Mouse (Mus musculus): Measurements from ENCODE around the gene Iffo2.
"Not testable (repeated sequence)": the region's sequence is repeated elsewhere in the genome, so short reads cannot be mapped to it uniquely, and the experiment has no call there.

The Iffo2 gene

DNA sequence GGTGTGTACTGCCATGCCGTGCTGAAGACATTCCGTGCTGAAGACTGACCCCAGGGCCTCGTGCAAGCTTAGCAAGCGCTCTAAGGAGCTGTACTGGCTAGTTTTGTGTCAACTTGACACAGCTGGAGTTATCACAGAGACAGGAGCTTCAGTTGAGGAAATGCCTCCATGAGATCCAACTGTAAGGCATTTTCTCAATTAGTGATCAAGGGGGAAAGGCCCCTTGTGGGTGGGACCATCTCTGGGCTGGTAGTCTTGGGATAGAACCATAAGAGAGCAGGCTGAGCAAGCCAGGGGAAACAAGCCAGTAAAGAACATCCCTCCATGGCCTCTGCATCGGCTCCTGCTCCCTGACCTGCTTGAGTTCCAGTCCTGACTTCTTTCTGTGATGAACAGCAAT, at the start of gene Iffo2:
Gene Iffo2 (plus strand): TSS at position 301 of the 400 bp plus-strand sequence.
- not testable (repeated sequence) for DNase-seq (ENCODE audit: low spot score in 2 of 2)

- DNase-seq (ENCODE audit: low spot score in 2 of 2), result no peak
Measured at GRCm38 (mm10) chr4:139481400-139481799, 48.9 kb upstream of the Iffo2 start.

DNA sequence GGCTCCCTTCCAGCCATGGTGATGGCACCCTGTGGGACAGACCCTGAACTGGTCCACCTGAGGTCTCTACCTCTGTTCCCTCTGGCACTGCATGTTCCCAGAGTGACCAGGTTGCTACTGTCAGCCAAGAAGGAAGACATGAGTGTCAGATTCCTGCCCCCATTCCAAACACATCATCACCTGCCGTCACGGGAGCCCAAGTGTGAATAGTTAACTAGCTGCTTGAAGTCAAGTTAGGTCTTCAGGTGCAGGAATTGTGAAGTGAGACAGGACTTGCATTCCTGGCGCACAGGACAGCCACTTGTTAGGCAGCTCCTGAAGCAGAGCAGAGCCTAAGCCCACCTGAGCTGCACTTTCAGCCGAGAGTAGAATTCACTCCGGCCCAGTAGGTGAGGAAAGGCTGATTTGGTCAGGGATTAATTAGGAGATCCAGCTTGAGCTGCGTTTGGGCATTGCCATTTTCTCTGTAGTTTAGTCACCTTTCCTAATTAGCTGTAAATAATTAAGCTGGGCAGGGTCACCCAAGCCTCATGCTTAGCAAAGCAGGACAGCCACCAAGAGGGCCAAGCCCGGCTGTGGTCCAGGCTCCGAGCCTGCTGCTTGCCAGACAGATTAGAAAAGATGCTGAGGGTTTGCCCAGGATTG, 46.8 kb upstream of the Iffo2 start:
- no peak for DNase-seq (ENCODE audit: low spot score in 2 of 2)

GRCm38 (mm10) chr4:139484496-139484895, 45.9 kb upstream of the Iffo2 start:
- DNase-seq (ENCODE audit: low spot score in 2 of 2), result no peak

GRCm38 (mm10) chr4:139487085-139487484, 43.3 kb upstream of the Iffo2 start:
- DNase-seq (ENCODE audit: low spot score in 2 of 2), result no peak

DNA sequence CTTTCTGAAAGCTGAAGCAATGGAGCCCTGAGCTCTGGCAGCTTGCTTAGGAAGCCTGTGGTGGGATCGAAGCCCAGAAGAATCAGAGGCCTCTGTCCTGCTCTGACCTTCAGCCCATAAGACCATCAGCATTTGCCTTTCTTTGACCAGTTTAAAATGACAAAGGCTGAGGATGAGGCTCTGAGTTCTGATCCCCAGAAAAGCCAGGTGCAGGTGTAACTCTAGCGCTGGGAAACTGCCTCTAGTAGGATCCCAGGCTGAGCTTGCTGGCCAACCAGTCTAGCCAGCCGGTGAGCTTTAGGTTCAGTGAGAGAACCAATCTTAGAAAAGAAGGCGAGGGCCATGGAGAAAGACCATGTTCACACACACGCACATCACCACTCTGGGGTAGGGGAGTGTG, 42.0 kb upstream of the Iffo2 start:
- DNase-seq (ENCODE audit: low spot score in 2 of 2), result no peak

- DNase-seq (ENCODE audit: low spot score in 2 of 2), result peak in 1 of 2 experiments; percentile 31
Measured at GRCm38 (mm10) chr4:139489946-139490345, 40.4 kb upstream of the Iffo2 start.

GRCm38 (mm10) chr4:139490413-139491055, 39.8 kb upstream of the Iffo2 start:
- DNase-seq (ENCODE audit: low spot score in 2 of 2), result peak; percentile 32 to 40

- no peak for DNase-seq (ENCODE audit: low spot score in 2 of 2)
Measured at GRCm38 (mm10) chr4:139491541-139492170, 38.7 kb upstream of the Iffo2 start.

GRCm38 (mm10) chr4:139492258-139492833, 38.0 kb upstream of the Iffo2 start:
- DNase-seq (ENCODE audit: low spot score in 2 of 2), result no peak

DNA sequence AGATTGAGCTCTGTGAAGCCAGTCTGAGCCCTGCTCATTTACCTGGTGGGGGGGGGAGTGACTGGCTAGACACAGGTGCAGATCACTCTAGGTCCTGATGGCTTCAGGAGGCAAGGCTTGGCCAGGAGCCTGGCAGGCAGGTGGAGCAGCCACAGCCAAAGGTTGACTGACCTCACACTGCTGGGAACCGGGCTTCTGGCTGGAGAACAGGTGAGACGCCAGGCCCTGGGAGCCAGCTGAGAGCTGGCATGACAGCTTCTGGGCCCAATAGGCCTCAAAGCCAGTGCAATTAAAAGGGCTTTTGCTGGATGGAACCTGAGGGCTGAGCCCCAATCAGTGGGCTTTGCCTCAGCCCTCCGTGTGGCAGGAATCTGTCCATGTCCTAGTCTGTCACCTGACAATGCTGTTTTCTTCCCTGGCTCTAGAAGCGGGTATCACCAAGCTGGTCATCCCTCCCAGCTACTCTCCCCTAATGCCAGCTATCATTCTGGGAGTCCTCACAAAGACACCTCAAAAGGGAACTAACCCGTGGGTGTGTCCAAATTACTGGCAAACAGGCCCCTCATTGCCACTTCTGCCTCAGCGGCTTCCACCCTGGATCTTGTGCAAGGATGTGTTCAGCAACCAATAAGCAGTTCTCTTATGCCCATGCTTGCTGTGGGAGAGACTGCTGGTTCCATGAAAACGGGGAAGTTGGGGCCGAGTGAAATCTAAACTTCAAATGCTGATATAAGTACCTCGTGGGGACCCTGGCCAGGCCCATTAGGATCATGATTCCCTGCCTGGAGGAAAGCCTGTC, 36.9 kb upstream of the Iffo2 start:
- DNase-seq (ENCODE audit: low spot score in 2 of 2), result no peak

GRCm38 (mm10) chr4:139500814-139501213, 29.5 kb upstream of the Iffo2 start:
- DNase-seq (ENCODE audit: low spot score in 2 of 2), result no peak

DNA sequence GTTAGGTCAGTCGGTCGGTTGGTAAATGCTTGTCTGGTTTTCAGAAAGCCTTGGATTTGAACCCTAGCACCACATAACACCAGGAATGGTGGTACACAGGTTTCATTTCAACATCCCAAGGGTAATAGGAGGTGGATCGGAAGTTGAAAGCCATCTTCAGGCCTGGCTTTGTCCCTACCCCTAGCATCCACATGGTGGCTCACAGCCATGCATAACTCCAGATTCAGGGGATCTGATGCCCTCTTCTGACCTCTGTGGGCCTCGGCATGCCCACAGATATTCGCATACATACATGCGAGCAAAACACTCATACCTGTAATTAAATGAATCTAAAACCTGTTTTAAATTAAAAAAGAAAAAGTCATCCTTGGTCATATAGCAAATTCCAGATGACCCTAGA, 28.6 kb upstream of the Iffo2 start:
- DNase-seq (ENCODE audit: low spot score in 2 of 2), result no peak

GRCm38 (mm10) chr4:139503919-139504318, 26.4 kb upstream of the Iffo2 start:
- no peak for DNase-seq (ENCODE audit: low spot score in 2 of 2)

- no peak for DNase-seq (ENCODE audit: low spot score in 2 of 2)
Measured at GRCm38 (mm10) chr4:139505716-139506115, 24.6 kb upstream of the Iffo2 start.

DNA sequence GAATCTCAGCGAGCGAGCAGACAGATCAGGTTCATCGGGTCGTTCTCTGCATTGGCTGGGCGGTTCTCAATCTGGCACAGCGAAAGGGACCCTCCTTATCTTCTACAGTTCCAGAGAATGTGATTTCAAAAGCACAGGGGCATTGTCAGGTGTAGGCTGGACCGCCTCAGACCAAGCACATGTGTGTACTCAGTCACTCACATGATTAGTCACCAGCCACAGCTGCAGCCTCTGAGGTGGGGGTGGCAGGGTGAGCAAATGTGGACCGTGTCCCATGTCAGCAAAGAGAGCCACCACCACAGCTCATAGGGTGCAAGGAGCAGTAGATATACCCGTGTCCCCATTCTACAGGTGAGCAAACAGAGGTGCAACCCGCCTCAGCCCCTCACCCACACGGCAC, 23.6 kb upstream of the Iffo2 start:
- no peak for DNase-seq (ENCODE audit: low spot score in 2 of 2)

DNA sequence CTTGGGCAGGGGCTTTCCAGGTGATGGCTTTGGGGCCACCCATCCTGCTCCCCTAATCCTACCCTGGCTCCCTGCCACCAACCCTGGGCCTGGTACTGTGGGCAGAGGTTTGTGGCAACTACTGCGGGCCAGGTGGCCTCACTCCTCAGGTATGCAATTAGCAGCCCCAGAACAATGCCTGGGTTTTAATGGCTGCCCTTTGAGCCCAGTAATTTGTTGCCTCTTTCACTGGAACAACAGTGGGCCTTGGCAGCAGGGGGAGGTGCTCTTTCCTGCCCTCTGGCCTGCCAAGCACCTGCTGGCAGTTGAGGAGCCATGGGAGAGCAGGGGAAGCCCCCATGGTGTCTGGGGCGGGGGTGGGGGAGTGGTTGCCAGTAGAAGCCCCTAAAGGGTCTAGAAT, 21.3 kb upstream of the Iffo2 start:
- DNase-seq (ENCODE audit: low spot score in 2 of 2), result no peak

DNA sequence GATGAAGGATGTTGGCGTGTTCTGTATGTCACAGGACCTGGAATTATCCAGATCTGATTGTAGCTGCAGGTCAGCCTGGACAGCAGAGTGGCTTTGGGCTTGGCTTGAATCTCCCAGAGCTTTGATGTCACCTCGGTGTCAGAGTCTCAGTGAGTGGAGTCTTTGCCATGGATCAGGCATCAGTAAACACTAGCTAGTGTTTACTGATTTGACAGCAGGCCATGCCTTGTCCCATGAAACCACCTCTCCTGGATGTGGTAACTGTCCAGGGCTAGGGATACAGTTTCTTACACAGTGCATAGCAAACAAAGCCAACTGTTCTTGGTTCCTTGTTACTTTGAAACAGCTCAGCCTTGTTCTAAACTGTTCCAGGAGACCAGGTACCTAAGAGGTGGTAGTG, 18.8 kb upstream of the Iffo2 start:
- DNase-seq (ENCODE audit: low spot score in 2 of 2), result no peak

GRCm38 (mm10) chr4:139512985-139513384, 17.4 kb upstream of the Iffo2 start:
- no peak for DNase-seq (ENCODE audit: low spot score in 2 of 2)

GRCm38 (mm10) chr4:139519221-139519620, 11.1 kb upstream of the Iffo2 start:
- no peak for DNase-seq (ENCODE audit: low spot score in 2 of 2)

DNA sequence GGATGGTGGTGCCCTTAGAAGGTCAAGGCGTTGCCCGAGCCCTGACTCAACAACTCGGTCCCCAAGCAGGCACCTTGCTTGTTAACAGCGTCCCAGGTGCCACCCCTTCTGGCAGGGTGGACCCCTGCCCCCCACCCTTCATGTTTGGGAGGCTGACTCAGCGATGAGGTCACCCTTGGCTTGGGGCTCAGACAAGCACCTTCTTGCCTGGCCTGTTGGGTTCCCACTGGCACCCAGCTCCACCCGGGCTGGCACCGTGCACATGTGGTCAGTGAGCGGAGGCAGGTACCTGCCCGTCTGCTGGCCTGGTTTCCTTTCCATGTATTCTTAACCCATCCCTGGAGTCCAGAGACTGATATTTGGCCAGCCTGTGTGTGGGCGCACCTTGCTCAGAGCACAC, 8.4 kb upstream of the Iffo2 start:
- no peak for DNase-seq (ENCODE audit: low spot score in 2 of 2)

DNA sequence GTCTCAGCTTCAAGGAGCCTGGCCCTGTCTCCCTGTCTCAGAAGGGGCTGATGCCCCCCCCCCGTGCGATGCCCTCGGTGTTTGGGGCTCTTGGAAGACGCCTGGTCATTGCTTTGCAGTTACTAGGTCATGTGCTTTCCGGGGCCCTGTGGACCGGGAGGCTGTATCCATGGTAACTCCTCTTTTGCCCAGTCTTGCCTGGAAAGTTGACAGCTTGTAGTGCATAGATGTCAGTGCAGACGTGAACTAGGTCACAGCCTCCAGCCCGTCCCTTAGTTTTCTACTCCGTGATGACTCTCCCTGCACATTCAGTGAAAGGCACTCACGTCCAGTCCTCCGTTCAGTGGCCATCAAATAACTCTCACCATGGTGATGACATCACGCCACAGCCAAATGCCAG, 3.9 kb upstream of the Iffo2 start:
- DNase-seq (ENCODE audit: low spot score in 2 of 2), result peak in 1 of 2 experiments; percentile 14
